Mouse (Mus musculus) heart, embryonic 16.5 days (tissue): ENCODE data around the gene Specc1. TPM values are rescaled to one million over a fixed set of nuclear protein-coding genes. Genes with fewer than 3 reads are reported as not detected.

Experiments
- ATAC-seq: fragments of 200-750 bp; cut with Nextera tagmentation; replicated peaks from 2 replicates; pipeline ENCODE4 v1.8.0; 2017; ENCODE audit warnings: moderate number of reproducible peaks; ENCODE audit not compliant: insufficient read depth, low FRiP score; ENCODE audit errors: extremely low read depth
- H3K27ac ChIP-seq: fragments of 300-500 bp; sonication (generic); 2 replicates; pipeline ENCODE4 v1.5.1; 2014; ENCODE audit warnings: mild to moderate bottlenecking, low read length, control low read depth, moderate library complexity
- H3K27me3 ChIP-seq: fragments of 300-500 bp; sonication (generic); 2 replicates; pipeline ENCODE4 v1.6.1; 2014; ENCODE audit warnings: low read length, mixed read lengths; ENCODE audit not compliant: control insufficient read depth, insufficient read depth
- H3K36me3 ChIP-seq: fragments of 300-500 bp; sonication (generic); 2 replicates; pipeline ENCODE4 v1.6.1; 2014; ENCODE audit not compliant: control insufficient read depth, insufficient read depth
- H3K4me1 ChIP-seq: fragments of 300-500 bp; sonication (generic); 2 replicates; pipeline ENCODE4 v1.6.1; 2014; ENCODE audit warnings: low read length, mixed read lengths; ENCODE audit not compliant: control insufficient read depth, insufficient read depth
- H3K4me2 ChIP-seq: fragments of 300-500 bp; sonication (generic); 2 replicates; pipeline ENCODE4 v1.6.1; 2014; ENCODE audit warnings: low read depth, mild to moderate bottlenecking, control low read depth, low read length
- H3K4me3 ChIP-seq: fragments of 300-500 bp; sonication (generic); 2 replicates; pipeline ENCODE4 v1.5.1; 2014; ENCODE audit warnings: mild to moderate bottlenecking, control low read depth, low read length
- H3K9ac ChIP-seq: fragments of 300-500 bp; sonication (generic); 2 replicates; pipeline ENCODE4 v1.6.1; 2014; ENCODE audit warnings: low read length, control low read depth
- H3K9me3 ChIP-seq: fragments of 300-500 bp; sonication (generic); replicated peaks from 2 replicates; pipeline ENCODE4 v1.6.1; 2016; ENCODE audit warnings: low read length; ENCODE audit not compliant: control insufficient read depth
- WGBS: fragments of 180-500 bp; shearing (Covaris S2); extraction: QIAGEN DNeasy Blood & Tissue Kit; methylation state at CpG from one replicate; pipeline ENCODE4 v1.1.7; 2014; 5-methylcytosine and 5-hydroxymethylcytosine counted together
- polyA plus RNA-seq: library from polyadenylated mRNA; unstranded; fragments of >200 nt; fragmentation: Nextera tagmentation; extraction: Ambion mirVana; gene quantifications from 2 replicates; pipeline ENCODE4 v1.2.1, GENCODE M21; 2015

Specc1 gene
- polyA plus RNA-seq, 1 experiment from 2014 or later: 9.3 TPM

GRCm38 (mm10) chr11:62164357-62164756 is 207.8 kb downstream of the Specc1 start:
- no peak overlapping the region for H3K9ac ChIP-seq
- WGBS: 87% methylated on average over 3 of the region's 3 CpGs
- no peak for ATAC-seq

GRCm38 (mm10) chr11:62166503-62166902 is 209.9 kb downstream of the Specc1 start:
- Histone ChIP-seq H3K4me1 (no peaks in the 10 kb centered on the region), H3K4me3 (no peak overlapping the region), H3K27ac (no peak overlapping the region), H3K27me3 (no peaks in the 10 kb centered on the region), H3K4me2 (no peak overlapping the region), H3K9ac (no peak overlapping the region), H3K36me3 (no peaks in the 10 kb centered on the region), H3K9me3 (no peaks in the 10 kb centered on the region)
- 79% methylated on average over 3 of the region's 3 CpGs for WGBS
- ATAC-seq: no peak

More at GRCm38 (mm10) chr11:62164357-62164756, 207.8 kb downstream of the Specc1 start:
- H3K4me1 ChIP-seq: no peaks in the 10 kb centered on the region
- H3K4me2 ChIP-seq: no peak overlapping the region
- no peaks in the 10 kb centered on the region for H3K36me3 ChIP-seq
- no peaks in the 10 kb centered on the region for H3K27me3 ChIP-seq
- no peak overlapping the region for H3K27ac ChIP-seq
- H3K9me3 ChIP-seq: no peaks in the 10 kb centered on the region
- no peak overlapping the region for H3K4me3 ChIP-seq

GRCm38 (mm10) chr11:62168146-62168545 is 211.6 kb downstream of the Specc1 start:
- ATAC-seq: no peak
- Histone ChIP-seq H3K9ac (no peak overlapping the region), H3K27me3 (no peaks in the 10 kb centered on the region), H3K4me3 (no peak overlapping the region), H3K36me3 (no peaks in the 10 kb centered on the region), H3K27ac (no peak overlapping the region), H3K9me3 (no peaks in the 10 kb centered on the region), H3K4me1 (no peaks in the 10 kb centered on the region), H3K4me2 (no peak overlapping the region)
- 84% methylated on average over 3 of the region's 3 CpGs for WGBS

GRCm38 (mm10) chr11:62177395-62178113 is 221.0 kb downstream of the Specc1 start:
- no peak for ATAC-seq
- Histone ChIP-seq H3K27me3 (no peaks in the 10 kb centered on the region), H3K4me1 (no peaks in the 10 kb centered on the region), H3K27ac (no peak overlapping the region), H3K4me2 (no peak overlapping the region), H3K9ac (no peak overlapping the region), H3K4me3 (no peak overlapping the region), H3K9me3 (no peaks in the 10 kb centered on the region; the same call in none of the 2 replicates), H3K36me3 (0 out of 2 replicates have a peak, but pooled peaks cover 2% of the 10 kb centered on the region)
- 85% methylated on average over 10 of the region's 10 CpGs for WGBS

- Histone ChIP-seq H3K9me3 (no peaks in the 10 kb centered on the region; the same call in none of the 2 replicates), H3K27me3 (no peaks in the 10 kb centered on the region), H3K4me2 (no peak overlapping the region), H3K36me3 (0 out of 2 replicates have a peak, but pooled peaks cover 2% of the 10 kb centered on the region), H3K4me1 (no peaks in the 10 kb centered on the region), H3K9ac (no peak overlapping the region), H3K4me3 (no peak overlapping the region), H3K27ac (no peak overlapping the region)
- 87% methylated on average over 6 of the region's 6 CpGs for WGBS
- ATAC-seq: no peak
These were observed 224.2 kb downstream of the Specc1 start for GRCm38 (mm10) chr11:62180791-62181190.

GRCm38 (mm10) chr11:62184900-62185299 is 228.3 kb downstream of the Specc1 start:
- Histone ChIP-seq H3K27ac (no peak overlapping the region), H3K4me1 (no peaks in the 10 kb centered on the region), H3K4me2 (no peak overlapping the region), H3K9me3 (no peaks in the 10 kb centered on the region; the same call in none of the 2 replicates), H3K9ac (no peak overlapping the region), H3K36me3 (0 out of 2 replicates have a peak, but pooled peaks cover 2% of the 10 kb centered on the region), H3K4me3 (no peak overlapping the region), H3K27me3 (no peaks in the 10 kb centered on the region)
- ATAC-seq: no peak
- 75% methylated on average over 4 of the region's 4 CpGs for WGBS

- 84% methylated on average over 8 of the region's 8 CpGs for WGBS
- Histone ChIP-seq H3K4me1 (no peaks in the 10 kb centered on the region), H3K9ac (no peak overlapping the region), H3K4me2 (no peak overlapping the region), H3K4me3 (no peak overlapping the region), H3K9me3 (no peaks in the 10 kb centered on the region), H3K27me3 (no peaks in the 10 kb centered on the region), H3K27ac (no peak overlapping the region), H3K36me3 (no peaks in the 10 kb centered on the region)
- ATAC-seq: no peak
These were observed 230.5 kb downstream of the Specc1 start for GRCm38 (mm10) chr11:62187074-62187473.

- WGBS: 74% methylated on average over 3 of the region's 3 CpGs
- H3K9me3 ChIP-seq: no peaks in the 10 kb centered on the region
- H3K4me3 ChIP-seq: no peak overlapping the region
These were observed 235.5 kb downstream of the Specc1 start for GRCm38 (mm10) chr11:62192050-62192449.

GRCm38 (mm10) chr11:62193116-62193515 is 236.6 kb downstream of the Specc1 start:
- 83% methylated on average over 3 of the region's 3 CpGs for WGBS
- no peak overlapping the region for H3K4me3 ChIP-seq
- H3K27me3 ChIP-seq: no peaks in the 10 kb centered on the region
- H3K9ac ChIP-seq: no peak overlapping the region
- H3K36me3 ChIP-seq: no peaks in the 10 kb centered on the region
- no peaks in the 10 kb centered on the region for H3K4me1 ChIP-seq
- H3K4me2 ChIP-seq: no peak overlapping the region
- no peak overlapping the region for H3K27ac ChIP-seq
- no peak for ATAC-seq
- H3K9me3 ChIP-seq: no peaks in the 10 kb centered on the region

More at GRCm38 (mm10) chr11:62192050-62192449, 235.5 kb downstream of the Specc1 start:
- Histone ChIP-seq H3K4me2 (no peak overlapping the region), H3K27ac (no peak overlapping the region), H3K9ac (no peak overlapping the region), H3K36me3 (no peaks in the 10 kb centered on the region), H3K4me1 (no peaks in the 10 kb centered on the region), H3K27me3 (no peaks in the 10 kb centered on the region)
- ATAC-seq: no peak
